Mouse (Mus musculus) intestine, embryonic 16.5 days (tissue): ENCODE results near the gene Cops6. TPM values are rescaled to one million over a fixed set of nuclear protein-coding genes. Genes with fewer than 3 reads are reported as not detected.

Source experiments
- ATAC-seq: fragments of 200-750 bp; cut with Nextera tagmentation; 2 replicates; pipeline ENCODE4 v1.8.0; 2017; ENCODE audit warnings: moderate TSS enrichment, moderate library complexity
- H3K27ac ChIP-seq: fragments of 300-500 bp; sonication (generic); 2 replicates; pipeline ENCODE4 v1.5.1; 2014; ENCODE audit warnings: mild to moderate bottlenecking, low read length
- H3K27me3 ChIP-seq: fragments of 300-500 bp; sonication (generic); replicated peaks from 2 replicates; pipeline ENCODE4 v1.6.1; 2014; ENCODE audit warnings: low read length, control low read depth, mixed read lengths; ENCODE audit not compliant: control insufficient read depth, insufficient read depth
- H3K36me3 ChIP-seq: fragments of 300-500 bp; sonication (generic); 2 replicates; pipeline ENCODE4 v1.6.1; 2014; ENCODE audit warnings: low read length, control low read depth; ENCODE audit not compliant: control insufficient read depth, insufficient read depth
- H3K4me1 ChIP-seq: fragments of 300-500 bp; sonication (generic); 2 replicates; pipeline ENCODE4 v1.6.1; 2014; ENCODE audit warnings: low read length, control low read depth, mixed read lengths; ENCODE audit not compliant: control insufficient read depth, insufficient read depth
- H3K4me2 ChIP-seq: fragments of 300-500 bp; sonication (generic); 2 replicates; pipeline ENCODE4 v1.6.1; 2014; ENCODE audit warnings: low read depth, low read length, control low read depth
- H3K4me3 ChIP-seq: fragments of 300-500 bp; sonication (generic); 2 replicates; pipeline ENCODE4 v1.5.1; 2014; ENCODE audit warnings: mild to moderate bottlenecking, low read length
- H3K9ac ChIP-seq: fragments of 300-500 bp; sonication (generic); 2 replicates; pipeline ENCODE4 v1.6.1; 2014; ENCODE audit warnings: low read depth, low read length
- H3K9me3 ChIP-seq: fragments of 300-500 bp; sonication (generic); 2 replicates; pipeline ENCODE4 v1.6.1; 2016; ENCODE audit warnings: low read length, control low read depth; ENCODE audit not compliant: control insufficient read depth
- WGBS: fragments of 180-500 bp; shearing (Covaris S2); extraction: QIAGEN DNeasy Blood & Tissue Kit; methylation state at CpG from one replicate; pipeline ENCODE4 v1.1.7; 2014; 5-methylcytosine and 5-hydroxymethylcytosine counted together
- polyA plus RNA-seq: library from polyadenylated mRNA; unstranded; fragments of >200 nt; fragmentation: Nextera tagmentation; extraction: Ambion mirVana; gene quantifications from 2 replicates; pipeline ENCODE4 v1.2.1, GENCODE M21; 2015

The Cops6 gene
- polyA plus RNA-seq, 1 experiment from 2014 or later, result 303 TPM

GRCm38 (mm10) chr5:138186950-138187638 is 26.2 kb downstream of the Cops6 start, which contains the start of the genes Taf6 and Cnpy4:
Gene Taf6 (minus strand): TSS chr5:138187451.
Gene Cnpy4 (plus strand): TSS chr5:138187485.
- under 1% methylated on average over 31 of the region's 31 CpGs for WGBS
- H3K9ac ChIP-seq, result peak within 1 kb of the TSS; percentile 81
- H3K36me3 ChIP-seq, result peaks cover 5% of the 10 kb centered on the region; the same call in 1 of the 2 replicates
- peaks cover 12% of the 10 kb centered on the region; the same call in 1 of the 2 replicates for H3K4me1 ChIP-seq
- ATAC-seq, result peak; percentile 89
- H3K4me2 ChIP-seq, result peak within 1 kb of the TSS; percentile 84
- H3K27me3 ChIP-seq, result no peaks in the 10 kb centered on the region
- H3K27ac ChIP-seq, result peak within 1 kb of the TSS; percentile 46
- H3K9me3 ChIP-seq, result no peaks in the 10 kb centered on the region
- H3K4me3 ChIP-seq, result peak within 1 kb of the TSS; percentile 79

GRCm38 (mm10) chr5:138187661-138188306 is 26.9 kb downstream of the Cops6 start:
- Histone ChIP-seq H3K36me3 (no peaks in the 10 kb centered on the region), H3K27ac (0 out of 2 replicates have a peak overlapping the region, but pooled peaks have one; percentile 25), H3K4me2 (peak overlapping the region; percentile 55), H3K9ac (peak overlapping the region; percentile 69), H3K4me1 (peaks cover 12% of the 10 kb centered on the region; the same call in 1 of the 2 replicates), H3K4me3 (peak overlapping the region; percentile 79), H3K9me3 (no peaks in the 10 kb centered on the region), H3K27me3 (no peaks in the 10 kb centered on the region)
- 0% methylated on average over 10 of the region's 10 CpGs for WGBS
- ATAC-seq, result peak; percentile 90

- ATAC-seq, result peak; percentile 88
- no peaks in the 10 kb centered on the region for H3K9me3 ChIP-seq
- 0 out of 2 replicates have a peak, but pooled peaks cover 3% of the 10 kb centered on the region for H3K4me1 ChIP-seq
- 6% methylated on average over 54 of the region's 54 CpGs for WGBS
- no peaks in the 10 kb centered on the region for H3K27me3 ChIP-seq
- H3K4me3 ChIP-seq, result peak within 1 kb of the TSS; percentile 69
- H3K9ac ChIP-seq, result peak within 1 kb of the TSS; percentile 83
- H3K27ac ChIP-seq, result peak within 1 kb of the TSS; percentile 85
- peak within 1 kb of the TSS; percentile 91 for H3K4me2 ChIP-seq
- no peaks in the 10 kb centered on the region for H3K36me3 ChIP-seq
Observed at GRCm38 (mm10) chr5:138193771-138194727, 33.2 kb downstream of the Cops6 start, which contains the start of gene Mblac1. Gene Mblac1 (plus strand): TSS chr5:138194314.

GRCm38 (mm10) chr5:138194755-138195345 is 34.0 kb downstream of the Cops6 start:
- ATAC-seq, result peak; percentile 77
- 2% methylated on average over 29 of the region's 29 CpGs for WGBS

GRCm38 (mm10) chr5:138195463-138195862 is 34.6 kb downstream of the Cops6 start:
- peak overlapping the region; percentile 91 for H3K4me2 ChIP-seq
- WGBS, result 74% methylated on average over 7 of the region's 7 CpGs
- H3K27me3 ChIP-seq, result no peaks in the 10 kb centered on the region
- no peak overlapping the region for H3K27ac ChIP-seq
- H3K36me3 ChIP-seq, result no peaks in the 10 kb centered on the region
- peak overlapping the region; percentile 69 for H3K4me3 ChIP-seq
- ATAC-seq, result no peak
- 0 out of 2 replicates have a peak, but pooled peaks cover 3% of the 10 kb centered on the region for H3K4me1 ChIP-seq
- peak overlapping the region; percentile 83; the same call in 1 of the 2 replicates for H3K9ac ChIP-seq
- H3K9me3 ChIP-seq, result no peaks in the 10 kb centered on the region

More at GRCm38 (mm10) chr5:138194755-138195345, 34.0 kb downstream of the Cops6 start:
- H3K4me2 ChIP-seq, result peak overlapping the region; percentile 91
- peak overlapping the region; percentile 85 for H3K27ac ChIP-seq
- H3K9me3 ChIP-seq, result no peaks in the 10 kb centered on the region
- H3K27me3 ChIP-seq, result no peaks in the 10 kb centered on the region
- H3K4me1 ChIP-seq, result 0 out of 2 replicates have a peak, but pooled peaks cover 3% of the 10 kb centered on the region
- H3K36me3 ChIP-seq, result no peaks in the 10 kb centered on the region
- peak overlapping the region; percentile 69 for H3K4me3 ChIP-seq
- H3K9ac ChIP-seq, result peak overlapping the region; percentile 83

GRCm38 (mm10) chr5:138199576-138199975 is 38.7 kb downstream of the Cops6 start:
- Histone ChIP-seq H3K9me3 (no peaks in the 10 kb centered on the region), H3K4me1 (0 out of 2 replicates have a peak, but pooled peaks cover 3% of the 10 kb centered on the region), H3K9ac (no peak overlapping the region), H3K27me3 (no peaks in the 10 kb centered on the region), H3K4me2 (no peak overlapping the region), H3K36me3 (no peaks in the 10 kb centered on the region), H3K4me3 (no peak overlapping the region), H3K27ac (no peak overlapping the region)
- ATAC-seq, result no peak
- 6% methylated on average over 1 of the region's 1 CpGs for WGBS

- WGBS, result 91% methylated on average over 3 of the region's 3 CpGs
- ATAC-seq, result no peak
- no peaks in the 10 kb centered on the region for H3K9me3 ChIP-seq
- no peaks in the 10 kb centered on the region for H3K4me1 ChIP-seq
- no peak overlapping the region for H3K4me2 ChIP-seq
- no peak overlapping the region for H3K27ac ChIP-seq
- H3K27me3 ChIP-seq, result no peaks in the 10 kb centered on the region
- no peak overlapping the region for H3K9ac ChIP-seq
- no peak overlapping the region for H3K4me3 ChIP-seq
- no peaks in the 10 kb centered on the region for H3K36me3 ChIP-seq
Observed at GRCm38 (mm10) chr5:138202086-138202485, 41.2 kb downstream of the Cops6 start.

GRCm38 (mm10) chr5:138207253-138207652 is 46.4 kb downstream of the Cops6 start:
- no peak overlapping the region for H3K9ac ChIP-seq
- H3K4me1 ChIP-seq, result no peaks in the 10 kb centered on the region
- H3K27ac ChIP-seq, result no peak overlapping the region
- no peaks in the 10 kb centered on the region for H3K27me3 ChIP-seq
- no peak overlapping the region for H3K4me3 ChIP-seq
- H3K9me3 ChIP-seq, result no peaks in the 10 kb centered on the region
- WGBS, result 58% methylated on average over 1 of the region's 1 CpGs
- no peak overlapping the region for H3K4me2 ChIP-seq
- no peak for ATAC-seq
- H3K36me3 ChIP-seq, result no peaks in the 10 kb centered on the region
